Mouse (Mus musculus) retina, postnatal 1 day (tissue): Measurements from ENCODE around the gene Emsy.

Experiments
- DNase-seq: peaks from one replicate; pipeline ENCODE4 v3.0.0-alpha.2; 2012

The Emsy gene

DNA sequence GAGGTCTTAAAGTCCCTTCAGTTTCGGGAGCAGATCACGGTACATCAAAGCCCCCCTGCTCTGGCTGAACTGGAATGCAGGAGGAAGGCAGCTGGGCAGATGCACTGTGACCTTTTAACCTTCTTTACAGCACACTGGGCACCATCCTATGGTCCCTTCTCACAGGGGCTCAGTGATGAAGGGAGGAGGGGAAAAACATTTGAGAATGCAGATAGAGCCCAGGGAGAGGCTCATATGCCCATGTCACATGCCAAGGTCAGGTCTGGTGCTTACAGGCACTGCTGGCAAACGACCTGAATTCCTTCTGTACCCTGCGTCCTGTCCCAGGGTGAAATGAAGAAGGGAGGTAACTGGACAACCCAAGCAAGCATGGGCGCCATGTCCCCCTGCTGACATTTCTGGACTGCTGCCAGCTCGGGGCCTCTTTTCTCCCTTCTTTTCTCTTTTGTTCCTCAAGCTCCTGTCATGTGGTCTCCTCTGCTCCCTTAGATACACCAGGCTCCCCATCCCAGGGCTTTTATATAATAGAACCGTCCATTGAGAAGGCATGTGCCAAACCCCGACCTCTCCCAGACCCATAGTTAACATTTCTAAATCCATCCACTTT is 118.5 kb downstream of the Emsy start:
- peak; percentile 74 for DNase-seq

DNA sequence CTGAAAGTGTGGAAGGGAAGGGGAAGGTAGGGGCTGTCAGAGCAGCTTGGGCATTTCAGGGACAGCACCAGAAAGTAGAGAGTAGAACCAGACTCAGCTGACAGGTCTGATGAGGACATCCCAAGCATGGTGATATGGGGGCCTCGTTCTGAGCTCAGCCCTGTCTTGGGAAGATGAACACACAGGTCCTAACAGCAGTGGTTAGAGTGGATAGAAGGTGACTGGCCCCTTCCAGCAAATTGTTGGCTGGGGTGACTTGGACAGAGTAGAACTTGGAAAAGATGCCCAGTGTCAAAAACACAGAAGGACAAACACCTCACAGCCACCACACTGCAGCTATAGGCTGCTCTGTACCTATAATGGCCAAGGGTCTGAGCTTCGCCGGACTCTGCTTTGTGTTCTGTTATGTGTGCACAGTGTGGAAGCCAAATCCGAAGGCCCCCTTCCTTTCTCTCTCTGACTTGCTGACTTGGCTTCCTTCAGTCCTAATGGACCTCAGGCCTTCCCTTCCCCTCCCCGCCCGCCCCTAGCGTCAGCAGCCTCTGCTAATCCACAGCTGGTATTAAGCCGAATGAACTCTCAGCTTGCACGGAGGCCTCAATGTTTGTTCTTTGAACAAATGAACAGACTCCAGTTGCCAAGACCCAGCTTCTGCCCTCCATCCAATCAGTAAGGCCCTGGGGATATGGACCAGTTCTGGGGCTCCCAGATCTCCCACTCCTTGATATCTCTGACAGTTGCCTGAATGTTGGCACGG is 119.2 kb downstream of the Emsy start:
- DNase-seq: peak; percentile 62
